Mouse (Mus musculus) thymus, adult 2 months (tissue): ENCODE data around the gene Wdr24. TPM values are rescaled to one million over a fixed set of nuclear protein-coding genes. Genes with fewer than 3 reads are reported as not detected.

Experiments
- DNase-seq: peaks from one replicate; pipeline ENCODE4 v3.0.0; 2021
- H3K27ac ChIP-seq: fragments of 200-500 bp; 2 replicates; pipeline ENCODE4 v1.5.1; 2012; ENCODE audit warnings: low read length, control low read depth; ENCODE audit not compliant: control insufficient read depth, insufficient read depth
- H3K27me3 ChIP-seq: fragments of 200-500 bp; 2 replicates; pipeline ENCODE4 v1.6.1; 2012; ENCODE audit warnings: mild to moderate bottlenecking, low read length, moderate library complexity, mixed read lengths; ENCODE audit not compliant: control insufficient read depth, insufficient read depth
- H3K36me3 ChIP-seq: fragments of 200-500 bp; 2 replicates; pipeline ENCODE4 v1.6.1; 2012; ENCODE audit warnings: mild to moderate bottlenecking, low read length, moderate library complexity; ENCODE audit not compliant: control insufficient read depth, insufficient read depth
- H3K4me1 ChIP-seq: fragments of 200-500 bp; replicated peaks from 2 replicates; pipeline ENCODE4 v1.6.1; 2012; ENCODE audit warnings: low read length; ENCODE audit not compliant: control insufficient read depth, insufficient read depth
- H3K4me3 ChIP-seq: fragments of 200-500 bp; 2 replicates; pipeline ENCODE4 v1.5.1; 2012; ENCODE audit warnings: mild to moderate bottlenecking, low read length, control low read depth, moderate library complexity; ENCODE audit not compliant: control insufficient read depth, insufficient read depth
- CTCF ChIP-seq: fragments of 200-500 bp; IDR thresholded peaks from 2 replicates; pipeline ENCODE4 v1.5.1; 2012; ENCODE audit warnings: mild to moderate bottlenecking, control low read depth, low read length, moderate library complexity, borderline replicate concordance; ENCODE audit not compliant: control insufficient read depth, poor library complexity, insufficient read depth; ENCODE audit errors: extremely low read depth
- POLR2A ChIP-seq: fragments of 200-500 bp; IDR thresholded peaks from 2 replicates; pipeline ENCODE4 v1.6.1; 2012; ENCODE audit warnings: mild to moderate bottlenecking, low read length, control low read depth, moderate library complexity; ENCODE audit not compliant: control insufficient read depth, poor library complexity, insufficient read depth; ENCODE audit errors: extremely low read depth
- WGBS: fragments of 180-500 bp; shearing (Covaris S2); methylation state at CpG from one replicate; pipeline ENCODE4 v1.1.7; 2018; 5-methylcytosine and 5-hydroxymethylcytosine counted together
- polyA plus RNA-seq: library from polyadenylated mRNA; depleted of rRNA; stranded (reverse); fragments of >200 nt; gene quantifications from 2 replicates; pipeline ENCODE4 v1.2.3, GENCODE M21; 2012

Wdr24 gene
- polyA plus RNA-seq, 1 experiment, result 89.1 TPM

- Histone ChIP-seq H3K27ac (no peak overlapping the region), H3K4me1 (peaks cover 43% of the 10 kb centered on the region), H3K36me3 (peaks cover 25% of the 10 kb centered on the region), H3K27me3 (no peaks in the 10 kb centered on the region), H3K4me3 (no peak overlapping the region)
- WGBS, result 97% methylated on average over 7 of the region's 7 CpGs
- DNase-seq, result no peak
- TF ChIP-seq CTCF (no peak), POLR2A (no peak)
Measured at GRCm38 (mm10) chr17:25835301-25835700, 11.9 kb downstream of the Wdr24 start.

GRCm38 (mm10) chr17:25835816-25836215, 12.4 kb downstream of the Wdr24 start:
- WGBS, result 96% methylated on average over 16 of the region's 16 CpGs
- TF ChIP-seq POLR2A, result no peak
- no peak for TF ChIP-seq CTCF
- H3K4me1 ChIP-seq, result peaks cover 43% of the 10 kb centered on the region
- peaks cover 26% of the 10 kb centered on the region for H3K36me3 ChIP-seq
- DNase-seq, result no peak
- H3K4me3 ChIP-seq, result no peak overlapping the region
- H3K27ac ChIP-seq, result no peak overlapping the region
- no peaks in the 10 kb centered on the region for H3K27me3 ChIP-seq

- H3K36me3 ChIP-seq, result peaks cover 32% of the 10 kb centered on the region
- DNase-seq, result no peak
- H3K27ac ChIP-seq, result no peak overlapping the region
- 30% methylated on average over 23 of the region's 23 CpGs for WGBS
- TF ChIP-seq POLR2A (no peak), CTCF (no peak)
- peak overlapping the region; percentile 14 for H3K4me3 ChIP-seq
- H3K27me3 ChIP-seq, result no peaks in the 10 kb centered on the region
- H3K4me1 ChIP-seq, result peaks cover 39% of the 10 kb centered on the region
Measured at GRCm38 (mm10) chr17:25836397-25837075, 13.1 kb downstream of the Wdr24 start.

- Histone ChIP-seq H3K27ac (no peak within 1 kb of the TSS), H3K27me3 (no peaks in the 10 kb centered on the region), H3K36me3 (peaks cover 36% of the 10 kb centered on the region), H3K4me1 (peaks cover 34% of the 10 kb centered on the region), H3K4me3 (peak within 1 kb of the TSS; percentile 14)
- WGBS, result 8% methylated on average over 29 of the region's 29 CpGs
- DNase-seq, result no peak
- TF ChIP-seq CTCF, result peak; percentile 18; the same call in 1 of the 2 replicates
- TF ChIP-seq POLR2A, result no peak
Measured at GRCm38 (mm10) chr17:25837076-25837410, 13.6 kb downstream of the Wdr24 start, which contains the start of gene Rhbdl1. TSS of gene Rhbdl1 (minus strand) at chr17:25837295.

- Histone ChIP-seq H3K27ac (no peak overlapping the region), H3K4me1 (peaks cover 31% of the 10 kb centered on the region)
Measured at GRCm38 (mm10) chr17:25837533-25837932, 14.1 kb downstream of the Wdr24 start.

GRCm38 (mm10) chr17:25838904-25839303, 15.5 kb downstream of the Wdr24 start:
- no peak overlapping the region for H3K27ac ChIP-seq
- no peaks in the 10 kb centered on the region for H3K27me3 ChIP-seq
- H3K4me3 ChIP-seq, result no peak overlapping the region
- peaks cover 36% of the 10 kb centered on the region for H3K36me3 ChIP-seq
- 93% methylated on average over 4 of the region's 4 CpGs for WGBS
- H3K4me1 ChIP-seq, result peaks cover 36% of the 10 kb centered on the region
- DNase-seq, result no peak
- TF ChIP-seq POLR2A, result no peak
- no peak for TF ChIP-seq CTCF

More at GRCm38 (mm10) chr17:25837533-25837932, 14.1 kb downstream of the Wdr24 start:
- Histone ChIP-seq H3K27me3 (no peaks in the 10 kb centered on the region), H3K4me3 (no peak overlapping the region), H3K36me3 (peaks cover 36% of the 10 kb centered on the region)
- no peak for DNase-seq
- no peak for TF ChIP-seq POLR2A
- no peak for TF ChIP-seq CTCF
- WGBS, result 81% methylated on average over 3 of the region's 3 CpGs
